Mouse (Mus musculus): ENCODE measurements around the gene Thnsl1.
"Not testable (repeated sequence)": the region's sequence is repeated elsewhere in the genome, so short reads cannot be mapped to it uniquely, and the experiment has no call there.

The Thnsl1 gene

GRCm38 (mm10) chr2:21235844-21236386 lies 30.4 kb downstream of the Thnsl1 start:
- no peak for DNase-seq (ENCODE audit: low spot score in 2 of 2)

- no peak for DNase-seq (ENCODE audit: low spot score in 2 of 2)
Observed at GRCm38 (mm10) chr2:21236846-21237245, 31.3 kb downstream of the Thnsl1 start.

DNA sequence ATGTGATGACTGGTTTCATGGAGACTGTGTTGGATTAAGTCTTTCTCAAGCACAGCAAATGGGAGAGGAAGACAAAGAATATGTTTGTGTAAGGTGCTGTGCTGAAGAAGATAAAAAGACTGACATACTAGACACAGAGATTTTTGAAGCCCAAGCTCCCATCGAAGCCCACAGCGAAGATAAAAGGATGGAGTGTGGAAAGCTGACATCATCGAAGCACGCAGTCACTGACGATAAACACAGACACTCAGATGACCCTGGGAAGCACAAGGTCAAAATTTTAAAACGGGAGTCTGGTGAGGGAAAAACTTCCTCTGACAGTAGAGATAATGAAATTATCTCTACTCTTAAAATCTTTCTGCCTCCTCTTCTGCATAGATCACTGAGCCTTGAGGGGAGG lies 38.6 kb downstream of the Thnsl1 start:
- DNase-seq (ENCODE audit: low spot score in 2 of 2): not testable (repeated sequence)

GRCm38 (mm10) chr2:21244986-21245385 lies 39.5 kb downstream of the Thnsl1 start:
- DNase-seq (ENCODE audit: low spot score in 2 of 2): no peak

DNA sequence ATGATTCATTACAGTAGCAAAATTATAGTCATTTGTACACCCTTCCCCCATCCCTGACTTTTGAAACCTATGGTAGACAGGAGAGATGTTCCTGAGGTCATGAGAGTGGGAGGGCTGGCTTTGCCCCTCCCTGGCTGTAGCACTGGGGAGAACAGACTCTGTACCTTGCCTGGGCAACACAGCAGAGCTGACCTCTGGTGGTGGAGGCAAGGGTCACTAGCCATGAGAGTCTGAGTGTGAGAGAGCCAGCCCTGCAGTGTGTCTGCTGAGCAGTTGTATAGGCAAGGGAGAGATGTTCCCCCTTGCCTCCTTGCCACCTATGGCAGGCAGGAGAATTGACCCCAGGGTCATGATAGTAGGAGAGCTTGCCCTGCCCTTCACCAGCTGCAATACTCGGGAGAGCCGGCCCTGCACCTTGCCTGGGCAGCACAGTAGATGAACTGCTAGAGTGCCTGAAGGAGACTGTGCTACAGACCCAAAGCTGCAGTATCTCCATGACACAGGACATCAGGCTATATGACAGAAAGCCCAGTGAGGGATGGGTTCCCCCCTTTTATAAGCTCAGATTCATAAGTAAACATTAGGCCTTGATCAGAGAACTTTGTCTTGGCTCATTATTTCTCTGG lies 40.1 kb downstream of the Thnsl1 start:
- DNase-seq (ENCODE audit: low spot score in 2 of 2): no peak

DNA sequence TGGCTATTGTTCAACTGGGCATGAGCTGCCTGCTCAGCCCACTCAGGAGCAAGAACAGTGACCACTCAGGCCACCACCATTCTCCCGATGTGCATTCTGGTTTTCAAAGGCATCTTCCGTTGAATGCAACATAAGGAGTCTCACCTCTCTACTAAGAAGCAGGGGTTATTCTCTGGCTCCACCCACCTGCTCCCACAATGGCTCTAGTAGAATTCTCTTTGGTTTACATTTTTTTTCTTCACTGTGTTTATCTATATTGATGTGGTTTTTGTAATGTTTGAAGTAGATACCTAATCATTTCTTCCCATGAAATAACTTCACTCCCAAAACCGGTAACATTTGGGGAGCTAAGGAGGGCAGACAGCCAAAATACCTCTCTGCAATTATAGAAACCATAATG lies 48.1 kb downstream of the Thnsl1 start:
- DNase-seq (ENCODE audit: low spot score in 2 of 2): no peak

DNA sequence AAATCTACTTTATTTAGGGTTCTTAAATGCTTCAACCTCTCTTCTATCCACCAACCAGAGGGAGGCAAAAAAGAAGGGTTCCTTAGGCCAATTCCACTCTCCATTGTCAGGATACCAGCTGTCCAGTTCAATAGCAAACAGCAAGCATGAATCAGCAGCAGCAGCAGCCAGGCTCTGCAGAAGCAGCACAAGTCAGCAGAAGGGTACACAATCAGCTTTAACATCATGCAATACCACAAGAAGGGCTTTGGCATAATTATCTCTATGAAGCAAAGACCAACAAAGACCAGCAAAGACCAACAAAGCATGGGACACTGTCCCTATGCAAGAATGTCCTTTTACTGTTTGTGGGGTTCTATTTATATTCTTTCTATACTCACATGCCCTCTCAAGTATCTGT lies 48.8 kb downstream of the Thnsl1 start:
- no peak for DNase-seq (ENCODE audit: low spot score in 2 of 2)

DNA sequence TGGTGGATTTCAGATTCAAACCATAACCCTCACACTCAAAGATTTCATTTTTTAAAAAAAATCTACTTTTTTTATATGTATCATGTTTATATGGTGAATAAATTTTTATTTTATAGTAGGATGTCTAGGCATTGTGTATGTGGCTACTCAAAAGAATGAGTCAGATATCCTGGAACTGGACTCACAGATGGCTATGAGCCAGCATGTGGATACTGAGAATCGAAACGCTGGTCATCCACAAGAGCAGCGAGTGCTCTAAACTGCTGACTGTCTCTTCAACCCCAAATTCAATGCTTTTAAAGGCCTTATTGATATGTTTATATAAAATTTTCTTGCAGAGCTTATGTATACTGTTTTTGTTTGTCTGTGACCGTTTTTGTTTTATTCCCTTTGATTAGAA lies 52.8 kb downstream of the Thnsl1 start:
- DNase-seq (ENCODE audit: low spot score in 2 of 2): no peak

- DNase-seq (ENCODE audit: low spot score in 2 of 2): no peak
Observed at GRCm38 (mm10) chr2:21259081-21259480, 53.6 kb downstream of the Thnsl1 start.

GRCm38 (mm10) chr2:21260060-21260459 lies 54.5 kb downstream of the Thnsl1 start:
- no peak for DNase-seq (ENCODE audit: low spot score in 2 of 2)

DNA sequence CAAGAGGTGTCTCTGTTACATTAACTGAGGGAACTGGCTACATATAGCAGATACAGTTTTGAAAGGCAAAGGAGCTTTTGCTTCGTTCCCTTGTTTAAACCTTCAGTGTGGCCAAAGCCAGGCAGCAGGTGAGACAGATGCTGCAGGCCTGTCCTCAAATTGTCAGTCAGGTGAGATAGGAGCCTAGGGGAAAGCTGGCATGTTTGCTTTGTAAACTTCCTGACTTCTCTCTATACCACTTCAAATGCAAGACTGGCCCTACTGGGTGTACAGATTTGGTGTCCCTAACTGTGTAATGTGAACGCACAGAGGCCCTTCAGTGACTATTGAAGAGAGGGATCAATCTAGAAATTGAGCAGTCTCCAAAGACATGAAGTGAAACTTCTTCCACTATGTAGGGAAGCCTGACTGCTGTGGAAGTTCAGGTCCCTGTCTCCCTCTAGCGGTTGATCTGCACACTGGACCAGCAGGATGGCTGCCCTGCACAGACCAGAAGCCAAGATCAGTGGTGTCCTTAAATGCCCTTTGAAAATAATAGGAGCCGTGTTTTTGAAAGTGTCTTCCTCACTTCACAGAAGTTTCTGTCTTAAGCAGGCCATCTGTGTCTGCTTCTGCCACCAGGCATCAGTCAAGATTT lies 56.0 kb downstream of the Thnsl1 start:
- DNase-seq (ENCODE audit: low spot score in 2 of 2): peak; percentile 30 to 55

- DNase-seq (ENCODE audit: low spot score in 2 of 2): no peak
Observed at GRCm38 (mm10) chr2:21264031-21264430, 58.5 kb downstream of the Thnsl1 start.
